8 mouse cellular contexts compared by ENCODE assay signal in the genomic region with DNA sequence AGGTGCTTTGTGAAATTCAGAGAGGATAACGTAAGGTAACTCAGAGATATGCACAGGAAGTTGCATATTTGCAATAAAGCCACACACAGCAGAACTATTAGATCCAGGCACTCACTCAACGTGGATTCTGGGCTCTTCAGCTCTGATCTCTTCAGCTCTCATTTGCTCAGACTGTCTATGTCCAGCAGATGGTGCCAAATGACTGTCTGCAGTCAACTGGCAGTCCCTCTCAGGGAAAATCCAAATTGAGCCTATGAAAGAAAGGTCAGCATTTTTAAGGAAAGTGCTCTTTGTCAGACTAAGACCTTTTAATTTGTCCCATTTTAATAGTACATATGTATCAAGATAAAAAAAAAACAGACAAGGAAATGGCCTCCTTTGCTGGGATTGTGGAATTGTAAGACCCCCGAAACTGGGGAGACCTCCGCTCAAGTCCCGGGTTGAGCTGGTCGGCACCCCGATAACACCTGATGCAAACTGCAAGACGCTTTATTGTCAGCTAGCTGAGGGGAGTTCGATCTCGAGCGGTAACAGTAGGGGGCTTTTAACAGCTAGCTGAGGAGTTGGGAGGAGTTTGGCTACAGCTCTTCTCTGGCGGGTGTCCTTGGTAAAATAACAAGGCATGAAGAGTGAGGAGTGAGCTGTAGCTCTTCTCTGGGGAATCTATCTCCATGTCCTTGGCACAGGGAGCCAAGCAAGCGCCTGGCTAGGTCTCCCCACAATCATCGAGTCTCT. TPM values are rescaled to one million over a fixed set of nuclear protein-coding genes. Genes with fewer than 3 reads are reported as not detected.
DNase-seq lines count a peak whose midpoint lies in the region; ATAC-seq lines count a peak whose summit lies in the region.

No protein-coding gene starts in this region.

- H3K9me3 ChIP-seq in heart, embryonic 11.5 days (replicated peaks; ENCODE audit: control insufficient read depth, low read length) = no peaks in the 10 kb centered on the region

- peak overlapping the region; percentile 36 for H3K4me3 ChIP-seq in heart, embryonic 11.5 days (ENCODE audit: low read depth, low read length)

- H3K4me2 ChIP-seq in heart, embryonic 11.5 days = peak overlapping the region; percentile 73

- H3K27ac ChIP-seq in heart, embryonic 11.5 days (ENCODE audit: low read depth, low read length) = no peak overlapping the region

- DNase-seq in adrenal gland, adult (ENCODE audit: inconsistent age in 2 of 2, low spot score in 1 of 2) = peak; percentile 49 to 82
- no peak for DNase-seq in adrenal gland, adult 18-20 months (ENCODE audit: low spot score in 2 of 2)
- DNase-seq in R1 (ENCODE audit: low read depth, low spot score) = peak; percentile 81
- DNase-seq in embryo, embryonic 10 days (ENCODE audit: low spot score) = peak; percentile 89
- DNase-seq in kidney, postnatal 10 days = peak; percentile 75
- DNase-seq in lung, postnatal 14 days = peak; percentile 48
- DNase-seq in skeletal muscle tissue, adult 2 months (ENCODE audit: low read depth, low spot score) = peak; percentile 57

- H3K36me3 ChIP-seq in heart, embryonic 11.5 days (ENCODE audit: control insufficient read depth, insufficient read depth, low read length) = no peaks in the 10 kb centered on the region

- ATAC-seq in heart, embryonic 11.5 days (replicated peaks; ENCODE audit: insufficient number of reproducible peaks, low FRiP score, low TSS enrichment) = no peak

- 6% methylated on average over 14 of the region's 14 CpGs for WGBS in heart, embryonic 11.5 days (ENCODE audit: insufficient replicate concordance)

- peak overlapping the region; percentile 56; the same call in 1 of the 2 replicates for H3K9ac ChIP-seq in heart, embryonic 11.5 days (ENCODE audit: low read depth, low read length)

- no peaks in the 10 kb centered on the region for H3K27me3 ChIP-seq in heart, embryonic 11.5 days (ENCODE audit: control insufficient read depth, insufficient read depth, low read length)

- H3K4me1 ChIP-seq in heart, embryonic 11.5 days (ENCODE audit: control insufficient read depth, insufficient read depth, low read length) = no peaks in the 10 kb centered on the region

RNA-seq across cellular contexts. Expression of a gene that starts 16.4 kb away (rescaled TPM):
- 100 to 1,000 TPM in 1 of 2 experiments, 10 to 100 TPM in 1; 97.8 to 174 TPM for total RNA-seq in adrenal gland, adult 18-20 months (2021)
- 13.6 and 14.3 TPM in 2 replicates for polyA plus RNA-seq in heart, embryonic 11.5 days (2014; fragmentation: Nextera tagmentation; extraction: Ambion mirVana)

RNA-seq across cellular contexts. Expression of a gene that starts 57.4 kb away (rescaled TPM):
- total RNA-seq in adrenal gland, adult 18-20 months (2021) = 10 to 100 TPM; 12.9 to 57.7 TPM
- polyA plus RNA-seq in heart, embryonic 11.5 days (2014; fragmentation: Nextera tagmentation; extraction: Ambion mirVana) = 7.9 and 9.3 TPM in 2 replicates

Comparison
In these comparisons a context has a peak if more than half of its experiments do, and no peak if none do; other contexts are left out.
1. DNase-seq: peak in adrenal gland, adult (2 of 2), R1 (single experiment), embryo, embryonic 10 days (single experiment), kidney, postnatal 10 days (single experiment), lung, postnatal 14 days (single experiment) and skeletal muscle tissue, adult 2 months (single experiment); none in adrenal gland, adult 18-20 months (0 of 2).